Mouse (Mus musculus): ENCODE data around the gene Inpp4b.

DNA sequence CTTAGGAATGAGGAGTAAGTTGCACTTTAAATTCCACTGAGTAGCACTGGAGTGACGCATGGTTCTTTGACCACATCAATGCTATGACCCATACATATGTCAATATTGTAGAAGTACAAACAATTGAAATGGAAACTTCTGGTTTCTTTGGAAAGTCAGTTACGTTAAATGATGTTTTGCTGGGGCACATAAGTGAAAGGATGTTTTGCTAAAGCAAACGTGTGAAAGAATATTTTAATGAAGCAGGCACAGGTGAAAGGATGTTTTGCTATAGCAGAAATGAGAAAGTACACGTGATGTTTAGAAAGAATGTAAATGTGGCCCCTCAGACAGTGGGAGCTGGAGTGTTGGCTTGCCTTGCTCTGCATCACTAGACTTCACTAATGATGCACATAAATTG lies 216.2 kb downstream of the Inpp4b start:
- no peak for TF ChIP-seq CTCF (IDR thresholded peaks at IDR 0.05; ENCODE audit: low read depth)
- no peak for TF ChIP-seq EP300 (optimal IDR thresholded peaks at IDR 0.05)

Measured in stomach, postnatal 0 days (tissue).